Mouse (Mus musculus): ENCODE measurements around the gene 1700102P08Rik. TPM values are rescaled to one million over a fixed set of nuclear protein-coding genes. Genes with fewer than 3 reads are reported as not detected.

Gene 1700102P08Rik
- polyA plus RNA-seq, 1 experiment from 2014 or later = 0.55 TPM

DNA sequence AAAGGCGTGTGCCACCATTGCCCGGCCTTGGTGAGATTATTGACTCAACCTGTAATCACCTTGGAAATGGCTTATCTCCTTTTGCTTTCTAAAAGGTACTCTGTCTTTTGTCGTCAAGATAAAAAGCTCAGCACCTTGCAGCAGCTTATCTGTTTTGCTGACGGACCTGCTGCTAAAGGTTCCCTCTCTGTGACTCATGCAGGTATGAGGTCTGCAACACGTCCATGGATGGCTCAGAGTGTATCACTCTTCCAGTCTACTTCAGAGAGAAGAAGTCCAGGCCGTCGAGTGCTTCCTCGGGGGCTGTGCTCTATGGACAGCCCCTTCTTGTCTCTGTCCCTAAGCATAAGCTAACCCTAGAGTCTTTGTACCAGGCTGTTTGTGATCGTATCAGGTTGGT lies 14.4 kb upstream of the 1700102P08Rik start:
- WGBS = 76% methylated on average over 9 of the region's 9 CpGs
- no peak overlapping the region for H3K4me3 ChIP-seq (ENCODE audit: low read depth, low read length)
- DNase-seq (ENCODE audit: low spot score) = no peak
- no peaks in the 10 kb centered on the region for H3K9me3 ChIP-seq (ENCODE audit: control insufficient read depth, low read length)
- no peak overlapping the region for H3K9ac ChIP-seq (ENCODE audit: low read length)
- H3K27ac ChIP-seq (ENCODE audit: low read depth) = no peak overlapping the region
- peaks cover 91% of the 10 kb centered on the region for H3K36me3 ChIP-seq (ENCODE audit: control insufficient read depth, insufficient read depth, low read length)
- H3K27me3 ChIP-seq (replicated peaks; ENCODE audit: control insufficient read depth, insufficient read depth, low read length) = no peaks in the 10 kb centered on the region
- no peak overlapping the region for H3K4me2 ChIP-seq (ENCODE audit: low read length)
- no peaks in the 10 kb centered on the region for H3K4me1 ChIP-seq (replicated peaks; ENCODE audit: control insufficient read depth, insufficient read depth, low read length)
- no peak; the same call in 1 of the 2 replicates for ATAC-seq (replicated peaks; ENCODE audit: low FRiP score, low TSS enrichment, low read depth)

DNA sequence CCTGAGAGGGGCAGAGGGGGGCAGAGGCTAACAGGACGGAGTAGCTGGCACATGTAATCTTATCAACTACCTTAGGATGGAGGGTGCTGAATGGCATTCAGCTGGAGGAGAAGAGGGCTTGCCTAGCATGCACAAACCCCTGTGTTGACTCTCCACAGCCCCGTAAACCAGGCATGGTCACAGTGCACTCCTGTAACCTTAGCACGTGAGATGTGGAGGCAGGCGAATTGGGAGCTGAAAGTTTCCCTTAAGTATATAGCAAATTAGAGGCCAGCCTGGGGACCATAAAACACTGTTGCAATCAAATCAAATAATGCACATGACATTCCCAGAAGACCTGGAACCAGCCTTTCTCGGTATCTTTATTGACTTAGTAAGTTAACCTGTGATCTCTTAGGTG lies 13.9 kb upstream of the 1700102P08Rik start:
- no peaks in the 10 kb centered on the region for H3K4me1 ChIP-seq (replicated peaks; ENCODE audit: control insufficient read depth, insufficient read depth, low read length)
- H3K4me3 ChIP-seq (ENCODE audit: low read depth, low read length) = no peak overlapping the region
- no peaks in the 10 kb centered on the region for H3K9me3 ChIP-seq (ENCODE audit: control insufficient read depth, low read length)
- ATAC-seq (replicated peaks; ENCODE audit: low FRiP score, low TSS enrichment, low read depth) (no peak), DNase-seq (ENCODE audit: low spot score) (no peak)
- H3K27me3 ChIP-seq (replicated peaks; ENCODE audit: control insufficient read depth, insufficient read depth, low read length) = no peaks in the 10 kb centered on the region
- H3K9ac ChIP-seq (ENCODE audit: low read length) = no peak overlapping the region
- H3K36me3 ChIP-seq (ENCODE audit: control insufficient read depth, insufficient read depth, low read length) = peaks cover 91% of the 10 kb centered on the region
- H3K27ac ChIP-seq (ENCODE audit: low read depth) = no peak overlapping the region
- H3K4me2 ChIP-seq (ENCODE audit: low read length) = no peak overlapping the region
- WGBS = 77% methylated on average over 5 of the region's 5 CpGs

DNA sequence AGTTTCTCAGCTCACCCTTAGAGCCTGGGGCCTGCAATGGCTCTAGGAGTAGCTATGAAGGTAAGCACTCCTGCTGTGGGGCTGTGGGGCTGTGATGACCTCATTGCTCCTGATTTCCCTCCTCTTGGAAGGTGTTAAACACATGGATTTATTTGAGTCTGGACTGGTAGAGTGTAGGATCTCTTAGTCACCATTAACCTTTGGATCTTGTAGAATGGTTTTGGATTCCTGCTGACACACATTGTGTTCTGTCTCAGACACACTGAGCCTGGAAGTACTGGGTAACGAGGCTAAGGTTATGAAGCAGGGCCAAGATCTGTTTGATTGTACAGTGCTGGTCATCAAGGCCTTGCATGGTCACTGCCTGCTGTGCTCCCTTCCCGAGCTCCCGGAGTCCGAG lies 13.3 kb upstream of the 1700102P08Rik start:
- Histone ChIP-seq H3K4me2 (ENCODE audit: low read length) (no peak overlapping the region), H3K36me3 (ENCODE audit: control insufficient read depth, insufficient read depth, low read length) (peaks cover 91% of the 10 kb centered on the region), H3K9me3 (ENCODE audit: control insufficient read depth, low read length) (no peaks in the 10 kb centered on the region), H3K27ac (ENCODE audit: low read depth) (no peak overlapping the region), H3K9ac (ENCODE audit: low read length) (no peak overlapping the region), H3K4me1 (replicated peaks; ENCODE audit: control insufficient read depth, insufficient read depth, low read length) (no peaks in the 10 kb centered on the region), H3K27me3 (replicated peaks; ENCODE audit: control insufficient read depth, insufficient read depth, low read length) (no peaks in the 10 kb centered on the region), H3K4me3 (ENCODE audit: low read depth, low read length) (no peak overlapping the region)
- DNase-seq (ENCODE audit: low spot score) (no peak), ATAC-seq (replicated peaks; ENCODE audit: low FRiP score, low TSS enrichment, low read depth) (no peak)
- 92% methylated on average over 4 of the region's 4 CpGs for WGBS

DNA sequence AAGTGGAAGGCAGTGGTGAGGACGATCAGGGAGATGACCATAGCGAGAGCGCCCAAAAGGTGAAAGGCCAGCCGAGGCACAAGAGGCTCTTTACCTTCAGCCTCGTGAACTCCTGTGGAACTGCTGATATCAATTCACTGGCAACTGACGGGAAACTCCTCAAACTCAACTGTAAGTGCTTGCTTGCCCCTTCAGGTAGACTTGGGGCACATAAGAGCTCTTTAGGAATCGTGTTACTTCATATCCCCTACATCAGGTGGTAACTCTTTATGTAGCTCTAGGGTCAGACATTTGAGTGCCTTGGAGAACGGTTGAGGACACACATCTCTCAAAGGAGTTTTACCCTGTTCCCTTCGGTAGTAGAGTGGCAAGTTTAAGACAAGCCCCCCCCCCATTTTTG lies 11.2 kb upstream of the 1700102P08Rik start:
- WGBS = 95% methylated on average over 9 of the region's 9 CpGs
- ATAC-seq (replicated peaks; ENCODE audit: low FRiP score, low TSS enrichment, low read depth) = no peak
- peaks cover 92% of the 10 kb centered on the region for H3K36me3 ChIP-seq (ENCODE audit: control insufficient read depth, insufficient read depth, low read length)

DNA sequence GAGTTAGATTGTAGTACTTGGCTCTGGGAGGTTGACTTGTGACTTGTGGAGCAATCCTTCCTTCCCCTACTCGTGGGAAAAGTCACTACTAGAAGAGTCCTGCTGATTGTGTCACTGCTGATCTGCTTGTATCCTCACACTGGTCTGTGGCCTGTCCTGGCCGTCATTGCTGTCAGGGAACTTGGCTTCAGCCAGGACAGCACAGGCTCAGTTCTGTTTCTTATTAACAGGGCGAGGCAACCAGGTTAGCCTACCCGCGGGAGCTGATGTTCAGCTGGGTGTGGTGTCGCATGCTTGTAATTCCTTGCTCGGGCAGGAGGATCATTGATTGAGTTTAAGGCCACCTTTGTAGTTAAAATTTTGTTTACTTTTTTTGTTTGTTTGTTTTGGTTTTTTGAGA lies 7.6 kb upstream of the 1700102P08Rik start:
- DNase-seq (ENCODE audit: low spot score) (no peak), ATAC-seq (replicated peaks; ENCODE audit: low FRiP score, low TSS enrichment, low read depth) (no peak)
- Histone ChIP-seq H3K36me3 (ENCODE audit: control insufficient read depth, insufficient read depth, low read length) (peaks cover 92% of the 10 kb centered on the region), H3K4me3 (ENCODE audit: low read depth, low read length) (no peak overlapping the region), H3K27ac (ENCODE audit: low read depth) (no peak overlapping the region), H3K4me1 (replicated peaks; ENCODE audit: control insufficient read depth, insufficient read depth, low read length) (no peaks in the 10 kb centered on the region), H3K27me3 (replicated peaks; ENCODE audit: control insufficient read depth, insufficient read depth, low read length) (no peaks in the 10 kb centered on the region), H3K9ac (ENCODE audit: low read length) (no peak overlapping the region), H3K4me2 (ENCODE audit: low read length) (no peak overlapping the region), H3K9me3 (ENCODE audit: control insufficient read depth, low read length) (no peaks in the 10 kb centered on the region)
- 67% methylated on average over 7 of the region's 7 CpGs for WGBS

More for the DNA sequence above, 11.2 kb upstream of the 1700102P08Rik start:
- Histone ChIP-seq H3K27ac (ENCODE audit: low read depth) (no peak overlapping the region), H3K4me3 (ENCODE audit: low read depth, low read length) (no peak overlapping the region), H3K9ac (ENCODE audit: low read length) (no peak overlapping the region), H3K4me2 (ENCODE audit: low read length) (no peak overlapping the region), H3K27me3 (replicated peaks; ENCODE audit: control insufficient read depth, insufficient read depth, low read length) (no peaks in the 10 kb centered on the region), H3K9me3 (ENCODE audit: control insufficient read depth, low read length) (no peaks in the 10 kb centered on the region), H3K4me1 (replicated peaks; ENCODE audit: control insufficient read depth, insufficient read depth, low read length) (no peaks in the 10 kb centered on the region)
- no peak for DNase-seq (ENCODE audit: low spot score)

DNA sequence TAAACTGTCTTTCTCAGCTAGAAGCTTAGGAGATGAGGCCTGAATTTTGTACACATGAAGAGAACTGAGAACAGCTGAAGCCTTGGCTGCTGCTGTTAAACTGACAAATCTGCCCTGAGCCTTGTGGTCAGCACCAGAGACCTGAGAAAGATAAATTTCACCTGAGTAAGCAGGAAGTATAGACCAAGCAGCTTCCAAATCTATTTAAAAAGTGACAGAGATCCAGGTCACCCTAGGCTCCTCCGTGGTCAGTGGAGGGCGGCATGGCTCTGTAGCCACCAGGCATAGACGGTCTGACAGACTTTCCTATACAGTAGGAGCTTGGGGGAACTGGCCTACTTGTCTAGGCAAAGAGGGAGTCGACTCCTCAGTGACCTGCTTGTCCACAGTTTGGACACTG lies 5.8 kb upstream of the 1700102P08Rik start:
- Histone ChIP-seq H3K9ac (ENCODE audit: low read length) (no peak overlapping the region), H3K4me1 (replicated peaks; ENCODE audit: control insufficient read depth, insufficient read depth, low read length) (no peaks in the 10 kb centered on the region), H3K4me2 (ENCODE audit: low read length) (no peak overlapping the region), H3K27ac (ENCODE audit: low read depth) (no peak overlapping the region), H3K27me3 (replicated peaks; ENCODE audit: control insufficient read depth, insufficient read depth, low read length) (no peaks in the 10 kb centered on the region), H3K36me3 (ENCODE audit: control insufficient read depth, insufficient read depth, low read length) (peaks cover 97% of the 10 kb centered on the region), H3K9me3 (ENCODE audit: control insufficient read depth, low read length) (no peaks in the 10 kb centered on the region), H3K4me3 (ENCODE audit: low read depth, low read length) (no peak overlapping the region)
- WGBS = 89% methylated on average over 4 of the region's 4 CpGs
- DNase-seq (ENCODE audit: low spot score) (no peak), ATAC-seq (replicated peaks; ENCODE audit: low FRiP score, low TSS enrichment, low read depth) (no peak)

DNA sequence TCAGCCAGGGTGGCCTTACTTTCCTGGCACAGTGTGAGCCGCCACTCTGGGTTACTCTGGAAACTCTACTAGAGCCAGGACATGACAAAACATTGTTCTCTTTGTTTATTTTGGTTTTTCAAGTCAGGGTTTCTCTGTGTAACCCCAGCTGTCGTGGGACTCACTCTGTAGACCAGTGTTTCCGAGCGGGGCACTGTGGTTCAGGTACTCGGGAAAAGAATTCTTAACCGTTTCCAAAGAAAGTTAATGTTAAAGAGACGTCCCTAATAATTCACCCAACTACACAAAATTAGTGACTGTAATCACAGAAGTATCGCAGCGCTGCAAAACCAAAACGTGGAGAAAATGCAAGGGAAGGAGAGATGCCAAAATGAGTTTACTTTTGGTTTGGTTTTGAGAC lies 4.0 kb upstream of the 1700102P08Rik start:
- H3K4me2 ChIP-seq (ENCODE audit: low read length) = no peak overlapping the region
- H3K4me3 ChIP-seq (ENCODE audit: low read depth, low read length) = no peak overlapping the region
- no peak overlapping the region for H3K27ac ChIP-seq (ENCODE audit: low read depth)
- no peak overlapping the region for H3K9ac ChIP-seq (ENCODE audit: low read length)
- H3K27me3 ChIP-seq (replicated peaks; ENCODE audit: control insufficient read depth, insufficient read depth, low read length) = no peaks in the 10 kb centered on the region
- H3K36me3 ChIP-seq (ENCODE audit: control insufficient read depth, insufficient read depth, low read length) = peaks cover 98% of the 10 kb centered on the region
- no peaks in the 10 kb centered on the region for H3K4me1 ChIP-seq (replicated peaks; ENCODE audit: control insufficient read depth, insufficient read depth, low read length)
- H3K9me3 ChIP-seq (ENCODE audit: control insufficient read depth, low read length) = no peaks in the 10 kb centered on the region
- ATAC-seq (replicated peaks; ENCODE audit: low FRiP score, low TSS enrichment, low read depth) (no peak), DNase-seq (ENCODE audit: low spot score) (no peak)
- 81% methylated on average over 10 of the region's 10 CpGs for WGBS

DNA sequence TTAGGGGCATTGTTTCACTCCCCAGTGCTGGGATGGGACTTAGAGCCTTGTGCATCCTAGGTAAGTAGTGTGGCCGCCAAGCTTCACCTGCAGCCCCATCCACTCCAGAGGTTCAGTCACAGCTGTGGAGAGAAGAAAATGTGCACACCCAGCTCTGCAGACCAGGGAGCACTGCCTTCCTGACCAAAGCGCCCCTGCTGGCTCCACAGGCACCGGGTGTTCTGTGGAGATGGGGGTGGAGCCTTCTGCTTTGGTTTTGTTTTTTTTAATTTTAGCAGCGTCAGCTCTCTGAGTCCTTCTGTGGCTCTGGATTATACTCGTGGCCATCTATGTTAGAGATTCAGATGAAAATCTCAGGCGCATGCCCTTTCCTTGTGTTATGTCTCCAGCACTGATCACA lies 3.4 kb upstream of the 1700102P08Rik start:
- 79% methylated on average over 6 of the region's 6 CpGs for WGBS
- Histone ChIP-seq H3K27me3 (replicated peaks; ENCODE audit: control insufficient read depth, insufficient read depth, low read length) (no peaks in the 10 kb centered on the region), H3K36me3 (ENCODE audit: control insufficient read depth, insufficient read depth, low read length) (peaks cover 92% of the 10 kb centered on the region), H3K4me2 (ENCODE audit: low read length) (no peak overlapping the region), H3K27ac (ENCODE audit: low read depth) (no peak overlapping the region), H3K4me3 (ENCODE audit: low read depth, low read length) (no peak overlapping the region), H3K9me3 (ENCODE audit: control insufficient read depth, low read length) (no peaks in the 10 kb centered on the region), H3K4me1 (replicated peaks; ENCODE audit: control insufficient read depth, insufficient read depth, low read length) (no peaks in the 10 kb centered on the region), H3K9ac (ENCODE audit: low read length) (no peak overlapping the region)
- ATAC-seq (replicated peaks; ENCODE audit: low FRiP score, low TSS enrichment, low read depth) (no peak), DNase-seq (ENCODE audit: low spot score) (no peak)

DNA sequence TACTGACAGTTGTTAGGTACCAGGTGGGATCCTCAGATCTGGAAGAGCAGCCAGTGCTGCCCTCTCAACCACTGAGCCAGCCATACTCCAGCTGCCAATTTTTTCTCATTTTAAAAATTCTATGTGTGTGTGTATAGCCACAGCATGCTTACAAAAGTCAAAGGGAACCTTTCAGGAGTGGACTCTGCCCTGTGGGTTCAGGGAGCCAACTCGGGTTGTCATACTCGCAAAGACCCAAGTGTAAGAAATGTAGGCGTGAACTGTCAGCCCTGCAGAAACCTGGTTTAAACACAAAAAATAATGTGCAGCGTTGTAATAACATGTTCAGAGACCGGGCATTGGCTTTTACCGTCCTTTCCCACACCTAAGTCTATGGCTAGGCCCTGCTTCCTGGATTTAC lies 1.6 kb downstream of the 1700102P08Rik start:
- ATAC-seq (replicated peaks; ENCODE audit: low FRiP score, low TSS enrichment, low read depth) (no peak), DNase-seq (ENCODE audit: low spot score) (no peak)
- H3K27me3 ChIP-seq (replicated peaks; ENCODE audit: control insufficient read depth, insufficient read depth, low read length) = no peaks in the 10 kb centered on the region
- no peaks in the 10 kb centered on the region for H3K4me1 ChIP-seq (replicated peaks; ENCODE audit: control insufficient read depth, insufficient read depth, low read length)
- H3K4me3 ChIP-seq (ENCODE audit: low read depth, low read length) = no peak overlapping the region
- WGBS = 93% methylated on average over 6 of the region's 6 CpGs
- no peak overlapping the region for H3K4me2 ChIP-seq (ENCODE audit: low read length)
- H3K9ac ChIP-seq (ENCODE audit: low read length) = no peak overlapping the region
- H3K9me3 ChIP-seq (ENCODE audit: control insufficient read depth, low read length) = no peaks in the 10 kb centered on the region
- peaks cover 43% of the 10 kb centered on the region for H3K36me3 ChIP-seq (ENCODE audit: control insufficient read depth, insufficient read depth, low read length)
- no peak overlapping the region for H3K27ac ChIP-seq (ENCODE audit: low read depth)

Measured in intestine, embryonic 14.5 days (tissue).